Mouse (Mus musculus) liver, postnatal 0 days (tissue): Measurements from ENCODE around the gene Npat.

Experiments
- CTCF ChIP-seq: sonication (generic); IDR thresholded peaks from 2 replicates; pipeline ENCODE4 v1.5.1; 2016; ENCODE audit warnings: antibody characterized with exemption, low read depth
- EP300 ChIP-seq: IDR thresholded peaks from 2 replicates; pipeline ENCODE4 v1.6.1; 2016; ENCODE audit warnings: antibody characterized with exemption, low read depth, mild to moderate bottlenecking

GRCm38 (mm10) chr9:53609306-53609967, 72.6 kb downstream of the Npat start:
- no peak for TF ChIP-seq CTCF
- no peak for TF ChIP-seq EP300
